Comparison of ENCODE assay signal across 7 mouse cellular contexts in the genomic region with DNA sequence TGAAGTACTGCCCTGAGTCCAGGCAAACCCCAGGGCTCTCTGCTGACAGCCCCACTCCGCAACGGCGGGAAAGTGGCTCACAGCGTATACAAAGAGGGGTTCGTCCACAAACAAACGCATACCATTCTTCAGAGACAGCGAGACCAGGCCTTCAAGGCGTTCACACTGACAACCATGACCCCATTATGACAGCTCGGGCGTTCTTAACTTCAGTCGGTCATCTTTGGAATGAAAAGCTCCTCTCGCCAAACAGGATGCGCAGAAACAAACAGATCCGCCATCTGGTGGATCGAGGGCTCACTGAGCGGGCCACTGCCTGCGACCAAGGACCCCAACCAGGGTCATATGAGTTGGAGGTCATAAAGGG. TPM values are rescaled to one million over a fixed set of nuclear protein-coding genes. Genes with fewer than 3 reads are reported as not detected.
A peak's percentile ranks its signal among the peaks of the same experiment; 100 is the strongest.
DNase-seq lines count a peak whose midpoint lies in the region; ATAC-seq lines count a peak whose summit lies in the region.

No protein-coding gene starts in this region.

- no peak overlapping the region for H3K27ac ChIP-seq in embryonic facial prominence, embryonic 14.5 days (replicated peaks; ENCODE audit: low read depth, low read length)
- no peak overlapping the region for H3K27ac ChIP-seq in intestine, embryonic 14.5 days (ENCODE audit: low read depth)
- H3K27ac ChIP-seq in macrophage = peak overlapping the region; percentile 25

- peak overlapping the region; percentile 88 for H3K4me3 ChIP-seq in embryonic facial prominence, embryonic 14.5 days (ENCODE audit: low read depth, low read length)
- H3K4me3 ChIP-seq in intestine, embryonic 14.5 days (ENCODE audit: low read depth, low read length) = peak overlapping the region; percentile 80
- H3K4me3 ChIP-seq in macrophage (ENCODE audit: inconsistent target) = peak overlapping the region; percentile 79

- H3K27me3 ChIP-seq in embryonic facial prominence, embryonic 14.5 days (replicated peaks; ENCODE audit: control insufficient read depth, insufficient read depth, low read length) = peaks cover 3% of the 10 kb centered on the region; the same call in 1 of the 2 replicates
- peaks cover 6% of the 10 kb centered on the region; the same call in 1 of the 2 replicates for H3K27me3 ChIP-seq in intestine, embryonic 14.5 days (replicated peaks; ENCODE audit: control insufficient read depth, insufficient read depth, low read length)

- H3K4me1 ChIP-seq in embryonic facial prominence, embryonic 14.5 days (ENCODE audit: control insufficient read depth, insufficient read depth, low read length) = no peaks in the 10 kb centered on the region
- peaks cover 10% of the 10 kb centered on the region for H3K4me1 ChIP-seq in intestine, embryonic 14.5 days (replicated peaks; ENCODE audit: control insufficient read depth, insufficient read depth, low read length)

- H3K9me3 ChIP-seq in embryonic facial prominence, embryonic 14.5 days (ENCODE audit: control insufficient read depth, low read length) = no peaks in the 10 kb centered on the region
- H3K9me3 ChIP-seq in intestine, embryonic 14.5 days (ENCODE audit: control insufficient read depth, low read length) = 0 out of 2 replicates have a peak, but pooled peaks cover 3% of the 10 kb centered on the region

- WGBS in embryonic facial prominence, embryonic 14.5 days = 2% methylated on average over 17 of the region's 17 CpGs
- WGBS in intestine, embryonic 14.5 days = under 1% methylated on average over 17 of the region's 17 CpGs
- 1% methylated on average over 17 of the region's 17 CpGs for WGBS in macrophage (ENCODE audit: missing documents)

- H3K36me3 ChIP-seq in embryonic facial prominence, embryonic 14.5 days (ENCODE audit: control insufficient read depth, insufficient read depth, low read length) = no peaks in the 10 kb centered on the region
- no peaks in the 10 kb centered on the region for H3K36me3 ChIP-seq in intestine, embryonic 14.5 days (ENCODE audit: control insufficient read depth, insufficient read depth, low read length)
- no peaks in the 10 kb centered on the region for H3K36me3 ChIP-seq in macrophage (ENCODE audit: inconsistent target)

- DNase-seq in 3T3-L1 (ENCODE audit: low read depth, low spot score) = peak; percentile 36
- no peak for DNase-seq in embryonic facial prominence, embryonic 14.5 days (ENCODE audit: low spot score)
- no peak for DNase-seq in intestine, embryonic 14.5 days (ENCODE audit: low spot score)
- DNase-seq in adrenal gland, adult (ENCODE audit: inconsistent age in 2 of 2, low spot score in 1 of 2) = no peak

- peaks cover 53% of the 10 kb centered on the region for H3K79me2 ChIP-seq in macrophage (ENCODE audit: inconsistent target)

- ATAC-seq in CD4-positive, CD25-positive, alpha-beta regulatory T cell, adult 4 months = peak; percentile 3
- no peak for ATAC-seq in embryonic facial prominence, embryonic 14.5 days (ENCODE audit: low read depth)
- 0 out of 2 replicates have a peak, but pooled peaks have one; percentile 9 for ATAC-seq in intestine, embryonic 14.5 days (replicated peaks; ENCODE audit: low FRiP score, low TSS enrichment, low read depth)
- no peak for ATAC-seq in frontal cortex, adult (ENCODE audit: low TSS enrichment)

- peak overlapping the region; percentile 75 for H3K9ac ChIP-seq in embryonic facial prominence, embryonic 14.5 days (ENCODE audit: low read depth, low read length)
- H3K9ac ChIP-seq in intestine, embryonic 14.5 days (ENCODE audit: low read length) = peak overlapping the region; percentile 58

- peak overlapping the region; percentile 95 for H3K4me2 ChIP-seq in embryonic facial prominence, embryonic 14.5 days (ENCODE audit: low read depth, low read length)
- H3K4me2 ChIP-seq in intestine, embryonic 14.5 days (ENCODE audit: low read length) = peak overlapping the region; percentile 91

RNA-seq across cellular contexts. Expression of a gene that starts 1.5 kb away (rescaled TPM):
- 1 to 10 TPM; 3.2 to 4.4 TPM for polyA plus RNA-seq in CD4-positive, CD25-positive, alpha-beta regulatory T cell, adult 4 months (2017; shearing (Covaris generic))
- polyA plus RNA-seq in embryonic facial prominence, embryonic 14.5 days (2014; fragmentation: Nextera tagmentation; extraction: Ambion mirVana) = 4.4 and 4.6 TPM in 2 replicates
- 3.2 and 3.9 TPM in 2 replicates for polyA plus RNA-seq in intestine, embryonic 14.5 days (2014; fragmentation: Nextera tagmentation; extraction: Ambion mirVana)
- total RNA-seq in macrophage (2018; cell fraction: chromatin; rRNA removed) = 10 to 100 TPM in 2 of 26 experiments, 1 to 10 TPM in 22, under 1 TPM in 2; 0.91 to 17.6 (median 4.5) TPM
- total RNA-seq in macrophage (2018; cell fraction: cytosol; rRNA removed) = 1 to 10 TPM in 23 of 26 experiments, under 1 TPM in 3; 0.30 to 4.9 (median 2.5) TPM
- 10 to 100 TPM in 3 of 26 experiments, 1 to 10 TPM in 20, under 1 TPM in 3; 0.69 to 16.2 (median 4.4) TPM for total RNA-seq in macrophage (2018; cell fraction: nucleus; rRNA removed)
- 2.6 to 6.1 TPM (median 3.2 TPM) in 3 replicates for polyA plus RNA-seq in macrophage (2018)

RNA-seq across cellular contexts. Expression of a gene that starts 36.0 kb away (rescaled TPM):
- polyA plus RNA-seq in CD4-positive, CD25-positive, alpha-beta regulatory T cell, adult 4 months (2017; shearing (Covaris generic)) = under 1 TPM in 1 of 2 experiments, not detected in 1; 0.30 TPM
- 2,164 and 3,230 TPM in 2 replicates for polyA plus RNA-seq in embryonic facial prominence, embryonic 14.5 days (2014; fragmentation: Nextera tagmentation; extraction: Ambion mirVana)
- 1.3 and 1.5 TPM in 2 replicates for polyA plus RNA-seq in intestine, embryonic 14.5 days (2014; fragmentation: Nextera tagmentation; extraction: Ambion mirVana)
- under 1 TPM in 2 of 26 experiments, not detected in 24; 0.47 to 0.71 TPM for total RNA-seq in macrophage (2018; cell fraction: chromatin; rRNA removed)
- under 1 TPM in 2 of 26 experiments, not detected in 24; 0.05 to 0.13 TPM for total RNA-seq in macrophage (2018; cell fraction: cytosol; rRNA removed)
- total RNA-seq in macrophage (2018; cell fraction: nucleus; rRNA removed) = not detected
- not detected in 3 replicates for polyA plus RNA-seq in macrophage (2018)

RNA-seq across cellular contexts. Expression of a gene that starts 52.8 kb away (rescaled TPM):
- 1 to 10 TPM; 2.7 to 9.6 TPM for polyA plus RNA-seq in CD4-positive, CD25-positive, alpha-beta regulatory T cell, adult 4 months (2017; shearing (Covaris generic))
- polyA plus RNA-seq in embryonic facial prominence, embryonic 14.5 days (2014; fragmentation: Nextera tagmentation; extraction: Ambion mirVana) = 46.6 and 46.8 TPM in 2 replicates
- polyA plus RNA-seq in intestine, embryonic 14.5 days (2014; fragmentation: Nextera tagmentation; extraction: Ambion mirVana) = 51.9 and 52.0 TPM in 2 replicates
- 10 to 100 TPM in 1 of 26 experiments, 1 to 10 TPM in 19, under 1 TPM in 2, not detected in 4; 0.58 to 11.0 (median 4.3) TPM for total RNA-seq in macrophage (2018; cell fraction: chromatin; rRNA removed)
- total RNA-seq in macrophage (2018; cell fraction: cytosol; rRNA removed) = 1 to 10 TPM; 1.5 to 5.9 (median 3.9) TPM
- total RNA-seq in macrophage (2018; cell fraction: nucleus; rRNA removed) = 10 to 100 TPM in 1 of 26 experiments, 1 to 10 TPM in 21, under 1 TPM in 4; 0.63 to 10.3 (median 2.8) TPM
- 3.6 to 7.4 TPM (median 5.6 TPM) in 3 replicates for polyA plus RNA-seq in macrophage (2018)

Comparison
In these comparisons a context has a peak if more than half of its experiments do, and no peak if none do; other contexts are left out.
1. ATAC-seq: peak in CD4-positive, CD25-positive, alpha-beta regulatory T cell, adult 4 months (single experiment) and intestine, embryonic 14.5 days (single experiment); none in embryonic facial prominence, embryonic 14.5 days (single experiment) and frontal cortex, adult (single experiment).
2. RNA of a gene that starts 36.0 kb away (polyA plus RNA-seq): 2,164 to 3,230 TPM in embryonic facial prominence, embryonic 14.5 days; 1.3 to 1.5 TPM in intestine, embryonic 14.5 days, 0.30 TPM in CD4-positive, CD25-positive, alpha-beta regulatory T cell, adult 4 months and not detected in macrophage; every median in the first group is over 100 times any median in the second.
3. Peak in every context shown above with its lines, with median percentiles within 50 percentile points of each other: H3K4me3 ChIP-seq.